In genomic region chr8:114770856-114771776, GRCm38 (mm10) we compare ENCODE assay signal across 8 mouse cellular contexts.
A peak's percentile ranks its signal among the peaks of the same experiment; 100 is the strongest.
DNase-seq lines count a peak whose midpoint lies in the region; ATAC-seq and TF ChIP-seq lines count a peak whose summit lies in the region.

No protein-coding gene starts in this region.

- TF ChIP-seq CTCF in liver, embryonic 14.5 days (IDR thresholded peaks at IDR 0.05; ENCODE audit: low read depth): peak; percentile 79

- no peak overlapping the region for H3K4me2 ChIP-seq in liver, embryonic 14.5 days (ENCODE audit: low read depth)

- TF ChIP-seq EP300 in liver, embryonic 14.5 days (IDR thresholded peaks at IDR 0.05; ENCODE audit: low read depth): no peak

- H3K36me3 ChIP-seq in liver, embryonic 14.5 days (replicated peaks; ENCODE audit: control insufficient read depth, insufficient read depth, low read depth): no peaks in the 10 kb centered on the region

- intact Hi-C loops in heart, postnatal 10 days (cut with DNase I): loop anchor here (1.0 to 10.0 kb wide), 8 partner anchors 200 to 1664 kb away; no protein-coding TSS in a partner anchor

- peak; percentile 73 for DNase-seq in A20 (ENCODE audit: low read depth, low spot score)
- DNase-seq in ZHBTc4 (ENCODE audit: low read depth, low spot score): peak; percentile 67
- peak; percentile 81 to 89 for DNase-seq in heart, postnatal 10 days
- DNase-seq in kidney, postnatal 36 days: peak; percentile 67 to 89
- peak; percentile 37 to 45 (median 38) for DNase-seq in liver, embryonic 14.5 days (ENCODE audit: low read depth in 3 of 3, low spot score in 3 of 3)
- DNase-seq in retina, embryonic 14.5 days (ENCODE audit: low spot score): peak; percentile 92
- DNase-seq in thymus, postnatal 36 days: peak; percentile 74 to 75

- no peaks in the 10 kb centered on the region for H3K27me3 ChIP-seq in liver, embryonic 14.5 days (ENCODE audit: control insufficient read depth, insufficient read depth, low read length)

- 54% methylated on average over 31 of the region's 31 CpGs for WGBS in liver, embryonic 14.5 days (ENCODE audit: insufficient replicate concordance)

- H3K27ac ChIP-seq in liver, embryonic 14.5 days: no peak overlapping the region

- no peak overlapping the region for H3K4me3 ChIP-seq in liver, embryonic 14.5 days (ENCODE audit: insufficient read depth in 1 of 2, low read depth in 2 of 2, low read length in 2 of 2)

- H3K9ac ChIP-seq in liver, embryonic 14.5 days (replicated peaks): no peak overlapping the region

- peak; percentile 94 for ATAC-seq in common myeloid progenitor, adult 5-6 weeks (replicated peaks; ENCODE audit: low read depth, poor library complexity, severe bottlenecking)
- ATAC-seq in liver, embryonic 14.5 days (ENCODE audit: insufficient read depth): no peak

- H3K9me3 ChIP-seq in liver, embryonic 14.5 days (ENCODE audit: control insufficient read depth, low read length): no peaks in the 10 kb centered on the region

- H3K4me1 ChIP-seq in liver, embryonic 14.5 days (replicated peaks; ENCODE audit: control insufficient read depth in 2 of 2, insufficient read depth in 2 of 2, low read length in 1 of 2): peaks cover 0 to 6% of the 10 kb centered on the region in 2 experiments; a peak in 1 of 4 replicates

Comparison
In these comparisons a context has a peak if more than half of its experiments do, and no peak if none do; other contexts are left out.
1. DNase-seq: peak in every context shown above with its lines; median percentile 92 in retina, embryonic 14.5 days; 85 in heart, postnatal 10 days; 78 in kidney, postnatal 36 days; 74 in thymus, postnatal 36 days; 73 in A20; 67 in ZHBTc4; 38 in liver, embryonic 14.5 days.